16 mouse cellular contexts compared by ENCODE assay signal in the genomic region with DNA sequence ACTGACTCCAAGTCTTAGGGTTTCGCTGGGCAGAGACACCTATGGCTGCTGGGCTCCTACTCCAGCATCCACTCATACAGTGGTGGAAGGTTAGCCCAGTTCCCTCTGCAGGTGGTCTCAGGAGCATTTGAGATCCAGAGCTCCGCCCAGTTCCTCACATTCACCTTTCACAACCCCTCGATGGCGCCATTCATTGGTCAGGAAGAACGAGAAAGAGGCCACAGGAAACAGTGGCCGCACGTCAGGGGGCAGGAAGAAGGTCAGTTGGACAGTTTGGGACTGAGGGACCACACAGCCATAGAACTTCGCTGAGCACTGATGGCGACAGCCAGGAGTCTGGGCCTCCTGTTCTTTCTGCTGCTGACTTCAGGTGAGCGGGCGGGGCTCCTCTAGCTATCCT. TPM values are rescaled to one million over a fixed set of nuclear protein-coding genes. Genes with fewer than 3 reads are reported as not detected.
A peak's percentile ranks its signal among the peaks of the same experiment; 100 is the strongest.
DNase-seq lines count a peak whose midpoint lies in the region; ATAC-seq and TF ChIP-seq lines count a peak whose summit lies in the region.
"Had no signal": no experiment of that assay in that cellular context is flagged by ENCODE, and none has a peak within 500 bp of the region (broad histone marks: within the 10 kb centered on the region; RNA-seq: fewer than 3 reads in every experiment).

A gene (plus strand): TSS at position 242 of the 400 bp plus-strand sequence.

- no peak within 1 kb of the TSS for H3K4me3 ChIP-seq in lung, adult 2 months (replicated peaks; ENCODE audit: extremely low read depth, low read depth, low read length)
- H3K4me3 ChIP-seq in liver, embryonic 16.5 days (ENCODE audit: low read depth, low read length): peak within 1 kb of the TSS; percentile 11
- H3K4me3 ChIP-seq in neural tube, embryonic 15.5 days (replicated peaks): no peak within 1 kb of the TSS
- no peak within 1 kb of the TSS for H3K4me3 ChIP-seq in intestine, embryonic 15.5 days (replicated peaks)
- H3K4me3 ChIP-seq: embryonic facial prominence, embryonic 13.5 days; heart, embryonic 13.5 days; hindbrain, embryonic 15.5 days; kidney, embryonic 15.5 days had no signal

- H3K9me3 ChIP-seq in liver, embryonic 16.5 days (replicated peaks; ENCODE audit: control insufficient read depth, low read length): no peaks in the 10 kb centered on the region
- no peaks in the 10 kb centered on the region for H3K9me3 ChIP-seq in neural tube, embryonic 15.5 days (replicated peaks)
- H3K9me3 ChIP-seq in intestine, embryonic 15.5 days: no peaks in the 10 kb centered on the region
- H3K9me3 ChIP-seq: embryonic facial prominence, embryonic 13.5 days; heart, embryonic 13.5 days; hindbrain, embryonic 15.5 days; kidney, embryonic 15.5 days had no signal

- ATAC-seq in erythroblast, adult 5-6 weeks (replicated peaks; ENCODE audit: low FRiP score, poor library complexity, severe bottlenecking): no peak
- ATAC-seq in liver, embryonic 16.5 days (ENCODE audit: low read depth): no peak
- no peak for ATAC-seq in neural tube, embryonic 15.5 days (ENCODE audit: low FRiP score)
- ATAC-seq in intestine, embryonic 15.5 days: no peak
- ATAC-seq: activated CD4-positive, CD25-positive, alpha-beta regulatory T cell, adult 4 months; forebrain, embryonic 16.5 days had no signal

- DNase-seq in lung, adult 2 months: no peak
- no peak for DNase-seq in lung, postnatal 14 days
- DNase-seq in left cerebral cortex, adult 18-20 months (ENCODE audit: low spot score in 2 of 2): no peak
- DNase-seq: gastrocnemius, postnatal 14 days; lung, adult 18-20 months had no signal

- no peaks in the 10 kb centered on the region for H3K4me1 ChIP-seq in lung, adult 2 months (ENCODE audit: control insufficient read depth, insufficient read depth, low read length)
- H3K4me1 ChIP-seq in liver, embryonic 16.5 days (ENCODE audit: control insufficient read depth, low read depth, low read length): peaks cover 5% of the 10 kb centered on the region
- H3K4me1 ChIP-seq in neural tube, embryonic 15.5 days: peaks cover 3% of the 10 kb centered on the region; the same call in 1 of the 2 replicates
- no peaks in the 10 kb centered on the region for H3K4me1 ChIP-seq in intestine, embryonic 15.5 days (replicated peaks)
- H3K4me1 ChIP-seq: embryonic facial prominence, embryonic 13.5 days; heart, embryonic 13.5 days; hindbrain, embryonic 15.5 days; kidney, embryonic 15.5 days had no signal

- H3K27me3 ChIP-seq in liver, embryonic 16.5 days (ENCODE audit: control insufficient read depth, insufficient read depth, low read depth, low read length): no peaks in the 10 kb centered on the region
- no peaks in the 10 kb centered on the region for H3K27me3 ChIP-seq in neural tube, embryonic 15.5 days (replicated peaks)
- no peaks in the 10 kb centered on the region for H3K27me3 ChIP-seq in intestine, embryonic 15.5 days (replicated peaks)
- H3K27me3 ChIP-seq: embryonic facial prominence, embryonic 13.5 days; heart, embryonic 13.5 days; hindbrain, embryonic 15.5 days; kidney, embryonic 15.5 days had no signal

- H3K9ac ChIP-seq in liver, embryonic 16.5 days (ENCODE audit: low read depth, low read length): no peak within 1 kb of the TSS
- H3K9ac ChIP-seq in neural tube, embryonic 15.5 days (replicated peaks): no peak within 1 kb of the TSS
- no peak within 1 kb of the TSS for H3K9ac ChIP-seq in intestine, embryonic 15.5 days
- H3K9ac ChIP-seq: embryonic facial prominence, embryonic 13.5 days; heart, embryonic 13.5 days; hindbrain, embryonic 15.5 days; kidney, embryonic 15.5 days had no signal

- TF ChIP-seq CTCF in lung, adult 2 months (IDR thresholded peaks at IDR 0.05; ENCODE audit: insufficient read depth, low read length): no peak

- WGBS in lung, adult 2 months: 59% methylated on average over 11 of the region's 11 CpGs
- 45% methylated on average over 11 of the region's 11 CpGs for WGBS in liver, embryonic 16.5 days (ENCODE audit: insufficient replicate concordance)
- WGBS in neural tube, embryonic 15.5 days: 84% methylated on average over 11 of the region's 11 CpGs
- WGBS in intestine, embryonic 15.5 days: 67% methylated on average over 11 of the region's 11 CpGs

- H3K36me3 ChIP-seq in liver, embryonic 16.5 days (ENCODE audit: control insufficient read depth, insufficient read depth): peaks cover 19% of the 10 kb centered on the region
- H3K36me3 ChIP-seq in neural tube, embryonic 15.5 days: peaks cover 24% of the 10 kb centered on the region
- no peaks in the 10 kb centered on the region for H3K36me3 ChIP-seq in intestine, embryonic 15.5 days
- H3K36me3 ChIP-seq: embryonic facial prominence, embryonic 13.5 days; heart, embryonic 13.5 days had no signal

- no peak for TF ChIP-seq POLR2A in lung, adult 2 months (IDR thresholded peaks at IDR 0.05; ENCODE audit: borderline replicate concordance, extremely low read depth, low read depth, low read length)

- H3K4me2 ChIP-seq in liver, embryonic 16.5 days (ENCODE audit: low read depth, low read length): no peak within 1 kb of the TSS
- H3K4me2 ChIP-seq in neural tube, embryonic 15.5 days: no peak within 1 kb of the TSS
- no peak within 1 kb of the TSS for H3K4me2 ChIP-seq in intestine, embryonic 15.5 days (replicated peaks)
- H3K4me2 ChIP-seq: embryonic facial prominence, embryonic 13.5 days; heart, embryonic 13.5 days; hindbrain, embryonic 15.5 days; kidney, embryonic 15.5 days had no signal

- no peak within 1 kb of the TSS for H3K27ac ChIP-seq in liver, embryonic 16.5 days (ENCODE audit: low read length)
- peak within 1 kb of the TSS; percentile 45 for H3K27ac ChIP-seq in neural tube, embryonic 15.5 days (replicated peaks)
- H3K27ac ChIP-seq in intestine, embryonic 15.5 days: no peak within 1 kb of the TSS
- H3K27ac ChIP-seq: embryonic facial prominence, embryonic 13.5 days; heart, embryonic 13.5 days; hindbrain, embryonic 15.5 days; kidney, embryonic 15.5 days had no signal

RNA-seq across cellular contexts. Expression of the gene that starts here (rescaled TPM):
- 15.4 and 18.9 TPM in 2 replicates for polyA plus RNA-seq in lung, adult 2 months (2012; rRNA removed)
- 24.2 and 30.9 TPM in 2 replicates for total RNA-seq in erythroblast, adult 5-6 weeks (2015; ENCODE audit: low replicate concordance)
- total RNA-seq in erythroblast, adult 5-6 weeks (2017; ENCODE audit: low replicate concordance): 20.9 and 34.9 TPM in 2 replicates
- 8.3 and 9.1 TPM in 2 replicates for polyA plus RNA-seq in liver, embryonic 16.5 days (2015; fragmentation: Nextera tagmentation; extraction: Ambion mirVana)
- 0.95 and 4.7 TPM in 2 replicates for polyA plus RNA-seq in neural tube, embryonic 15.5 days (2015; fragmentation: Nextera tagmentation; extraction: Ambion mirVana)
- under 1 TPM; 0.30 to 0.87 TPM for total RNA-seq in left cerebral cortex, adult 18-20 months (2021)
- 3.4 and 3.5 TPM in 2 replicates for polyA plus RNA-seq in intestine, embryonic 15.5 days (2015; fragmentation: Nextera tagmentation; extraction: Ambion mirVana)
- total RNA-seq: CH12.LX had no signal

Comparison
In these comparisons a context has a peak if more than half of its experiments do, and no peak if none do; other contexts are left out.
1. RNA of the gene that starts here (total RNA-seq): 20.9 to 34.9 TPM in erythroblast, adult 5-6 weeks; 0.30 to 0.87 TPM in left cerebral cortex, adult 18-20 months; every median in the first group is over 10 times any median in the second.